In the genomic region with DNA sequence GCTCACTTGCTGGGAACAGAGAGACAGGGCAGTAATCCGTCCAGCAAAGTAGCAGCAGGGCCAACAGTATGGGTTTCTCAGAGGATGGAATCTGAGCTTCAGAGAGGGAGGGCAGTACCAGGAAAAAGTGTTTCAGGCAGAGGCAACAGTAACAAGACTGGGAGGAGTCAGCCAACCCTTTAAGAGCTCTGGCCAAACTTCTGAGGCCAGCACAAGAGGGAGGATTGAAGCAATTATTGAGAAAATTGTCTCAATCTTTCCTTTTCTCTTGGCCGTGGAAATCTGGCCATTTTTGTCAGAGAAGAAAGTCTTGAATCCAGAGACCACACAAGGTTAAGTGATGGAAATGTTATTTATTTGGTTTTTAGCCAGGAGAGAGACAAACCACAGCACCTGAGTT, we compare ENCODE assay signal across 16 mouse cellular contexts. TPM values are rescaled to one million over a fixed set of nuclear protein-coding genes. Genes with fewer than 3 reads are reported as not detected.
"Had no signal": no experiment of that assay in that cellular context is flagged by ENCODE, and none has a peak within 500 bp of the region (broad histone marks: within the 10 kb centered on the region; RNA-seq: fewer than 3 reads in every experiment).

No protein-coding gene starts in this region.

- DNase-seq: kidney, adult 8-10 months; kidney, postnatal 25 days; lung, embryonic 14.5 days; midbrain, embryonic 14.5 days; spleen, adult 18-20 months; thymus, postnatal 4 days had no signal

- H3K9ac ChIP-seq: limb, embryonic 13.5 days; liver, embryonic 15.5 days; lung, embryonic 14.5 days; neural tube, embryonic 12.5 days had no signal

- H3K4me2 ChIP-seq: limb, embryonic 13.5 days; liver, embryonic 11.5 days; liver, embryonic 15.5 days; lung, embryonic 14.5 days; neural tube, embryonic 12.5 days had no signal

- H3K36me3 ChIP-seq: limb, embryonic 13.5 days; liver, embryonic 15.5 days; neural tube, embryonic 12.5 days had no signal

- ATAC-seq: inflammation-experienced regulatory T-cells, adult 6 months had no signal

- H3K4me3 ChIP-seq: limb, embryonic 13.5 days; liver, embryonic 15.5 days; neural tube, embryonic 12.5 days had no signal

- H3K27ac ChIP-seq: limb, embryonic 13.5 days; liver, embryonic 15.5 days; neural tube, embryonic 12.5 days had no signal

- H3K4me1 ChIP-seq: liver, embryonic 15.5 days; neural tube, embryonic 12.5 days had no signal

- H3K27me3 ChIP-seq: limb, embryonic 13.5 days; liver, embryonic 15.5 days; neural tube, embryonic 12.5 days had no signal

- H3K9me3 ChIP-seq: liver, embryonic 15.5 days had no signal

RNA-seq across cellular contexts. Expression of a gene that starts 25.1 kb away (rescaled TPM):
- total RNA-seq: megakaryocyte progenitor cell, adult 5-6 weeks; monocyte, adult 5-6 weeks had no signal
- polyA plus RNA-seq: inflammation-experienced regulatory T-cells, adult 6 months; kidney, embryonic 16.5 days; limb, embryonic 13.5 days; liver, embryonic 11.5 days; liver, embryonic 15.5 days; lung, embryonic 14.5 days; midbrain, embryonic 14.5 days; neural tube, embryonic 12.5 days; stomach, embryonic 16.5 days had no signal

RNA-seq across cellular contexts. Expression of a gene that starts 31.0 kb away (rescaled TPM):
- total RNA-seq: monocyte, adult 5-6 weeks; neutrophil, adult 5-6 weeks had no signal
